Mouse (Mus musculus): ENCODE measurements around the gene Tacr1.

The Tacr1 gene

GRCm38 (mm10) chr6:82525107-82525867, 123.2 kb downstream of the Tacr1 start:
- DNase-seq (ENCODE audit: low spot score in 2 of 2): no peak

- DNase-seq (ENCODE audit: low spot score in 2 of 2): no peak
These were observed 126.5 kb downstream of the Tacr1 start for GRCm38 (mm10) chr6:82528631-82529030.

- no peak for DNase-seq (ENCODE audit: low spot score in 2 of 2)
These were observed 134.5 kb downstream of the Tacr1 start for GRCm38 (mm10) chr6:82536641-82537040.

- no peak for DNase-seq (ENCODE audit: low spot score in 2 of 2)
These were observed 147.1 kb downstream of the Tacr1 start for GRCm38 (mm10) chr6:82549270-82549669.

GRCm38 (mm10) chr6:82575445-82575844, 173.3 kb downstream of the Tacr1 start:
- no peak for DNase-seq (ENCODE audit: low spot score in 2 of 2)

GRCm38 (mm10) chr6:82585396-82585795, 183.3 kb downstream of the Tacr1 start:
- no peak for DNase-seq (ENCODE audit: low spot score in 2 of 2)

- DNase-seq (ENCODE audit: low spot score in 2 of 2): no peak
These were observed 187.3 kb downstream of the Tacr1 start for GRCm38 (mm10) chr6:82589387-82589786.

GRCm38 (mm10) chr6:82595461-82596090, 193.4 kb downstream of the Tacr1 start:
- no peak for DNase-seq (ENCODE audit: low spot score in 2 of 2)

- no peak for DNase-seq (ENCODE audit: low spot score in 2 of 2)
These were observed 201.1 kb downstream of the Tacr1 start for GRCm38 (mm10) chr6:82603228-82603627.

- DNase-seq (ENCODE audit: low spot score in 2 of 2): no peak
These were observed 201.5 kb downstream of the Tacr1 start for GRCm38 (mm10) chr6:82603665-82604064.

GRCm38 (mm10) chr6:82604791-82605190, 202.7 kb downstream of the Tacr1 start:
- no peak for DNase-seq (ENCODE audit: low spot score in 2 of 2)

- no peak for DNase-seq (ENCODE audit: low spot score in 2 of 2)
These were observed 206.6 kb downstream of the Tacr1 start for GRCm38 (mm10) chr6:82608756-82609155.

GRCm38 (mm10) chr6:82609339-82609926, 207.3 kb downstream of the Tacr1 start:
- DNase-seq (ENCODE audit: low spot score in 2 of 2): no peak
